Mouse (Mus musculus) cortical plate, adult 2 months (tissue): ENCODE data around the gene Mrps15.

Experiments used
- CTCF ChIP-seq: fragments of 200-500 bp; IDR thresholded peaks from 2 replicates; pipeline ENCODE4 v1.5.1; 2011; ENCODE audit warnings: mild to moderate bottlenecking, control low read depth, low read length; ENCODE audit not compliant: insufficient read depth; ENCODE audit errors: extremely low read depth
- POLR2A ChIP-seq: fragments of 200-500 bp; IDR thresholded peaks from 2 replicates; pipeline ENCODE4 v1.6.1; 2011; ENCODE audit warnings: mild to moderate bottlenecking, low read length, control low read depth; ENCODE audit not compliant: insufficient read depth; ENCODE audit errors: extremely low read depth

- TF ChIP-seq CTCF (no peak), POLR2A (no peak)
These were observed 20.9 kb upstream of the Mrps15 start for GRCm38 (mm10) chr4:126025801-126026200.
